Mouse (Mus musculus) heart, embryonic 16.5 days (tissue): ENCODE measurements around the gene Uhrf2. TPM values are rescaled to one million over a fixed set of nuclear protein-coding genes. Genes with fewer than 3 reads are reported as not detected.

Experiments used
- ATAC-seq: fragments of 200-750 bp; cut with Nextera tagmentation; replicated peaks from 2 replicates; pipeline ENCODE4 v1.8.0; 2017; ENCODE audit warnings: moderate number of reproducible peaks; ENCODE audit not compliant: insufficient read depth, low FRiP score; ENCODE audit errors: extremely low read depth
- H3K27ac ChIP-seq: fragments of 300-500 bp; sonication (generic); 2 replicates; pipeline ENCODE4 v1.5.1; 2014; ENCODE audit warnings: mild to moderate bottlenecking, low read length, control low read depth, moderate library complexity
- H3K27me3 ChIP-seq: fragments of 300-500 bp; sonication (generic); 2 replicates; pipeline ENCODE4 v1.6.1; 2014; ENCODE audit warnings: low read length, mixed read lengths; ENCODE audit not compliant: control insufficient read depth, insufficient read depth
- H3K36me3 ChIP-seq: fragments of 300-500 bp; sonication (generic); 2 replicates; pipeline ENCODE4 v1.6.1; 2014; ENCODE audit not compliant: control insufficient read depth, insufficient read depth
- H3K4me1 ChIP-seq: fragments of 300-500 bp; sonication (generic); 2 replicates; pipeline ENCODE4 v1.6.1; 2014; ENCODE audit warnings: low read length, mixed read lengths; ENCODE audit not compliant: control insufficient read depth, insufficient read depth
- H3K4me2 ChIP-seq: fragments of 300-500 bp; sonication (generic); 2 replicates; pipeline ENCODE4 v1.6.1; 2014; ENCODE audit warnings: low read depth, mild to moderate bottlenecking, control low read depth, low read length
- H3K4me3 ChIP-seq: fragments of 300-500 bp; sonication (generic); 2 replicates; pipeline ENCODE4 v1.5.1; 2014; ENCODE audit warnings: mild to moderate bottlenecking, control low read depth, low read length
- H3K9ac ChIP-seq: fragments of 300-500 bp; sonication (generic); 2 replicates; pipeline ENCODE4 v1.6.1; 2014; ENCODE audit warnings: low read length, control low read depth
- H3K9me3 ChIP-seq: fragments of 300-500 bp; sonication (generic); replicated peaks from 2 replicates; pipeline ENCODE4 v1.6.1; 2016; ENCODE audit warnings: low read length; ENCODE audit not compliant: control insufficient read depth
- WGBS: fragments of 180-500 bp; shearing (Covaris S2); extraction: QIAGEN DNeasy Blood & Tissue Kit; methylation state at CpG from one replicate; pipeline ENCODE4 v1.1.7; 2014; 5-methylcytosine and 5-hydroxymethylcytosine counted together
- polyA plus RNA-seq: library from polyadenylated mRNA; unstranded; fragments of >200 nt; fragmentation: Nextera tagmentation; extraction: Ambion mirVana; gene quantifications from 2 replicates; pipeline ENCODE4 v1.2.1, GENCODE M21; 2015

The Uhrf2 gene
- polyA plus RNA-seq, 1 experiment from 2014 or later: 42.5 TPM

DNA sequence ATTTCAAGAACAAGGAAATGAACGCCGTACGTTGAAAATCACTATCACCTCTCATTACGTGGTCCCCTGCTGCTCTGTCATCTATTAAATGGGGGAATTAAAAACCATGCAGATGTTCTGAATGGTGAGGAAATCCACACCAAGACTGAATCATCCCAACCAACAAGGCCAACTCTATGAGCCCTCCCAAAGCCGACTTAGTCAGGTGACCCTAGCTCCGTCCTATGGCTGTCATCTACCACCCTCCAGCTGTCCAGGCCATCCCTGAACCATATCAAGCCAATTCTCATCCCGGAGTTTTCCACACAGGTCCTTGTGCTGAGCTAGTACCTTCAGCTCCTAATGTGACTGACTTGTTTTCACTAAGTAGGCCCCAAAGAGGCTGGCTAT is 95.4 kb downstream of the Uhrf2 start:
- no peak overlapping the region for H3K4me3 ChIP-seq
- H3K27me3 ChIP-seq: no peaks in the 10 kb centered on the region
- H3K4me1 ChIP-seq: peaks cover 5% of the 10 kb centered on the region
- WGBS: 48% methylated on average over 7 of the region's 7 CpGs
- H3K4me2 ChIP-seq: no peak overlapping the region
- no peak overlapping the region for H3K27ac ChIP-seq
- H3K9me3 ChIP-seq: no peaks in the 10 kb centered on the region
- no peaks in the 10 kb centered on the region for H3K36me3 ChIP-seq
- ATAC-seq: no peak
- no peak overlapping the region for H3K9ac ChIP-seq

DNA sequence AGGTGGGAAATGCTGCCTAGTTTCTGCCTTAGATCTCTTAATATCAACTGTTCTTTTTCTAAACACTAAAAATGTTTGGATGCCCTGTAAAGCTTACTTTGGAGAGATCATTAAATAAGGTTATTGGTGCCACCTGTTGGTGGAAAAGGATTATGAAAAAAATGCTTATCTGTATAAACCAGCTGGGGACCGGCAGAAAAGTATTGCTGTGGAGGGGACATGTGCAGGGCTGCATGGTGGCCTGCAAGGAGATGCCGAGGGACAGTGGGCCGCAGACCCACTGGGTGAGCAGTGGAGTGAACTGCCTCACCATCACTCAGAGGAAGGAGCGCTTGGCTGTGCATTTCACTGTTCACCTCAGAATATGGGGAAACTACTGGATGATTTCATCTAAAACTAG is 97.9 kb downstream of the Uhrf2 start:
- Histone ChIP-seq H3K4me1 (peaks cover 5% of the 10 kb centered on the region), H3K36me3 (no peaks in the 10 kb centered on the region), H3K9ac (no peak overlapping the region), H3K4me2 (no peak overlapping the region), H3K27me3 (no peaks in the 10 kb centered on the region), H3K9me3 (no peaks in the 10 kb centered on the region), H3K4me3 (no peak overlapping the region), H3K27ac (no peak overlapping the region)
- 58% methylated on average over 4 of the region's 4 CpGs for WGBS
- no peak for ATAC-seq

DNA sequence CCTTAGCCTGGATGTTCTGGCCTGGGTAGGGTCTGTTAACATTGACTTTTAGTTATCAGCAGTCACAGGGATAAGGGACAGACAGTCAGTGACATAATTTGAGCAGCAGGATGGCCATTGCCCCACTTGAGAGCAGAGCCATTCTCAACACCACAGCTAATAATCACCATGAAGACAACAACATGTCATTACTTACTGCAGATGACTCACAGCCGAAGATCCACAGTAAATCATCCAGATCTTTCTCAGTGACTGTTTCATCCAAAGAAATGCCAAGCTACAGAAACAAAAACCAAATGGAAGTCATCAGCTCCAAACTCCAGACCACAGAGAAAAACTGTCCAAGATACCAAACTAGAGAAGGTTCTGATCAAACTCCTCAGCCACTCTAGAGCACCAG is 106.0 kb downstream of the Uhrf2 start:
- H3K4me1 ChIP-seq: no peaks in the 10 kb centered on the region
- no peaks in the 10 kb centered on the region for H3K36me3 ChIP-seq
- H3K4me3 ChIP-seq: no peak overlapping the region
- no peak overlapping the region for H3K4me2 ChIP-seq
- no peaks in the 10 kb centered on the region for H3K27me3 ChIP-seq
- no peak for ATAC-seq
- H3K9me3 ChIP-seq: no peaks in the 10 kb centered on the region
- H3K27ac ChIP-seq: no peak overlapping the region
- no peak overlapping the region for H3K9ac ChIP-seq
- WGBS: 52% methylated on average over 1 of the region's 1 CpGs

Other genes with a start within 250 kb of the Uhrf2 start
- gene 9930021J03Rik, start 224.5 kb upstream of the Uhrf2 start, polyA plus RNA-seq: 2.5 and 2.8 TPM in 2 replicates
- gene Ranbp6, start 217.5 kb upstream of the Uhrf2 start, polyA plus RNA-seq: 14.3 and 16.4 TPM in 2 replicates
- gene Il33, start 105.4 kb upstream of the Uhrf2 start, polyA plus RNA-seq: 8.1 and 9.7 TPM in 2 replicates
- gene Trpd52l3, start 26.7 kb upstream of the Uhrf2 start, polyA plus RNA-seq: not detected in 2 replicates
- gene Gldc, start 144.9 kb downstream of the Uhrf2 start, polyA plus RNA-seq: 0.62 and 1.1 TPM in 2 replicates
- not detected in 2 replicates for gene Mbl2, start 202.4 kb downstream of the Uhrf2 start, polyA plus RNA-seq